Mouse (Mus musculus): ENCODE measurements around the gene Ndufb8.

Ndufb8 gene

DNA sequence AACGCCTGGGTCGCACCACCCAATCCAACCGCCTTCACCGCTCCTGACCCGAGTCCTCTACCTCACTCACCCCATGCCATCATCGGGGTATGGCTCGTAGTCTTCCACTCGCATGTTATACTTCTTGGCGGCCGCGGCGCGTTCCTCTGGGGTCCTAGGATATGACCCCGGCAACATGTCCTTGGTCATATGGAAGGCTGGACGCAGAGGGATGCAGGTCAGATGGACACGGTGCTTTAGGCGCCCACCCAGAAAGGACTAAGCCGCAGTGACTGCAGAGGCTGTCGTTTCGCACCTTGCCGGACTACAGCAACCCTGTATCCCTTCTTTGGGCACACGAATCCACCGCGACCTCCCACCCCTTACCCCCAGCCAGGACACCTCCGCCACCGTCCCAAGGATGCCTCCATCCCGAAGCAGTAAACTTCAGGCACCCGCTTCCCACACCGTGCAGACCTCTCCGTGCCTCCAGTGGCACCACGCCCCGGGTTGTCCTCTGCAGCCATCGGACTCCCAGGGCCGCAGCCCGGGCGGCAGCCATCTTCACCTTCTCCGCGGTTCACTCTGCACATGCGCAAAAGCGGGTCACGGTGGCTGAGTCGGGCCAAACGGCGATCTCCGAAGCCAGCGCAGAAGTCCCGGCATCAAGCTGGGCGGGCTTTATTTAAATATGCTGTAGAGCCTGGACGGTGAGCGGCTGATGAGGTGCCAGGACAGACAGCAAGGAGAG lies at the start of gene Ndufb8:
Ndufb8 (minus strand) TSS at position 580 of the 730 bp plus-strand sequence.
- DNase-seq (ENCODE audit: low spot score) = peak; percentile 96

GRCm38 (mm10) chr19:44594180-44594579 lies 38.9 kb upstream of the Ndufb8 start:
- no peak for DNase-seq (ENCODE audit: low spot score)

- DNase-seq (ENCODE audit: low spot score) = no peak
These were observed 36.4 kb upstream of the Ndufb8 start for GRCm38 (mm10) chr19:44591638-44592037.

DNA sequence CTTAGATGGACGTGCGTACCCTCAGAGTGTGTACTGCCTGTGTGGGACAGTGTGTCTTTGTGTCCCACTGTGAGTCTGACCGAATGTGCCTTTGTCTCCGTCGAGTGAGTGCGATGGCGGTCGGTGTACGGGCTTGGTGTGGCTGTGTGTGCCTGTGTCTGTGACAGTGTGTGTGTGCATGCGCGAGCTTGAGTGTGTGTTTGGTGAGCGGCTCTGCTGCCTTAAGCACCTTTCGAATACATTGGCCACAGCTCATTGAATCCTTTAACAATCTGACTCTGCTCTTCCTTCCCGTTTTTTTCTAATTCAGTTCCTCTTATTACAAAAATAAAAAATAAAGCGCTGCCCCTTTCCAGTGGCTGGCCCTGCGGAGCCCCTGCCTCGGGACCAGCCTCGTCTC lies 35.8 kb upstream of the Ndufb8 start:
- DNase-seq (ENCODE audit: low spot score) = no peak

GRCm38 (mm10) chr19:44589591-44590223 lies 34.5 kb upstream of the Ndufb8 start:
- DNase-seq (ENCODE audit: low spot score) = no peak

- DNase-seq (ENCODE audit: low spot score) = no peak
These were observed 32.8 kb upstream of the Ndufb8 start for GRCm38 (mm10) chr19:44588036-44588435.

DNA sequence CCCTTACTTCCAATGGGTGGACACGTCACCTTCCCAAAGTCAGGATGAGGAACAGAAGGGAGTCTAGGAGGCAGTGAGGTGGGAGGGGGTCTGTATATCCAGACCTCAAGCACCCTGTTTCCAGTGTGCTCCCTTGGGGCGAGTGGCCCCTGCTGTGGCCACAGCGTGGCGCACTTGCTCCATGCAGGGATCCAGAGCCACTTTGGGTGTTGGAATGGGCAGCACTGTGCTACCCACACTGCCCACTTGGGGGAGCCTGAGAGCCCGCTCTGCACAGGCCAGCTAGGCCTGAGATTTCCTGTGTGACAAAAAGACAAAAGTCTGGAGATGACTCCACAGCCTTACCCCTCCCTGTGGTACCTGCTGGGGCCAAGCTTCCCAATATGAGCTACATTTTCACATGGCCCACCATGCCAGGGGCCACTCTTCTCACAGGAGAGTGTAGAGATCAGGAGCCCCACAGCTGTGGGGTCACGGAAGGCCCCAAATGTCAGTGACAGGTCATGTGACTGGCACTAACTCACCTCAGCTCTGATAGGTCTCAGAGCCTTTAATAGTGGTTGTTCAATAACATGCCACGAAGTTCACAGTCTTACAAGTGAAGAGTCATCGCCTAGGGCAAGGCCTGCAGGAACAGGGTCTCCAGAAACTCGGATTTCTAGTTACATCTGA lies 27.5 kb upstream of the Ndufb8 start:
- peak; percentile 93 for DNase-seq (ENCODE audit: low spot score)

DNA sequence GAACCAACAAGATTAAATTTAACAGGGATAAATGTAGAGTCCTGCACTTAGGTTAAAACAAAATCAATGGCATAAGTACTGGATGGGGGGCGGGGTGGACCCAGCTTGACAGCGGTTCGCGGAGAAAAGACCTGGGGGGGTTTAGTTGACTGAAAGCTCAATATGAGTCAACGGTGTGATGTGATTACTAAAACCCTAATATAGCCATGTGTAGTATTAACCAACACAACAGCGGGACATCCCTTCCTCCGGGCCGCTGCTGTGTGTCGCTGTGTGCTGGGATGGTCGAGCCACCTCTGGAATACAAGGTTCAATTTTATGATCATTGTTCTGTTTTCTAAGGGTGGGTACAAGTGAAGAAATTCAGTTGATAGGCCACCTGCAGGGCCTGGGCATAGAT lies 26.9 kb upstream of the Ndufb8 start:
- DNase-seq (ENCODE audit: low spot score) = no peak

GRCm38 (mm10) chr19:44578038-44578437 lies 22.8 kb upstream of the Ndufb8 start:
- no peak for DNase-seq (ENCODE audit: low spot score)

DNA sequence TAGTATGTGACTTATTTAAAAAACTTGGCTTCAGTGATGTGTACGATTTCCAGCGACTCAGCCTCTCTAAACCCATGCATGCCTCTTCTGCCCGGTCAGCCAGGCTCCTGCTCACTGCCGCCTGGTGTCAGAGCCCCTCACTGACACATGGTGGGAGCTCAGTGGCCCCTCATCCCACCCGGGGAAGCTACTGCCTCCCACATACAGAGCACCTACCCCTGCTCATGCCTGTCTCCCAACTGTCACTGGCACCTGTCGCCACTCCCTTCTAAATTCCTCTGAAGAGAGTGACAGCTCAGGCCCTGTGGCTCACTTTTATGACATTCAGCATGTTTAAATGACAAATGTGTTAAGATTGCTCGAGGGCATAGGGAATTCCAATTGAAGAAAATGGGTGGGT lies 21.0 kb upstream of the Ndufb8 start:
- no peak for DNase-seq (ENCODE audit: low spot score)

DNA sequence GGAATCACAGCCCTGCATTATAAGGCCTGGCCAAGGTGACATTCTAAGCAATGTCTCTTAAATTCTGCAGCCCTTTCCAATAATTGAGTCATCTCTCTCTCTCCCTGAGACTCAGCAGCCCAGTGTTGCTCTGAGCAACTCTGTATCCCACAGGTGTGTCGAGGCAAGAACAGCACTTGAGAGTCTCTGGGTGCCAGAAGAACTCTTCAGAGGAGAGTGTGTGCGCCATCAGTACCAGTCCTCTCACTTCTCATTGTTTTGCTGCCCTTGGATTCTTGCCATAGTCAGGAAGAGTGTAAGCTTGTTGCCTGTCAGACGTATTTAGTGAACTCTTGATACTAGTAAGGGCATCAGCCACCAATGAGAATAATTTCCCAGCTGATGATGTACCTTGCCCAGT lies 12.5 kb upstream of the Ndufb8 start:
- no peak for DNase-seq (ENCODE audit: low spot score)

GRCm38 (mm10) chr19:44564006-44564405 lies 8.8 kb upstream of the Ndufb8 start:
- DNase-seq (ENCODE audit: low spot score) = no peak

- peak; percentile 94 for DNase-seq (ENCODE audit: low spot score)
These were observed 7.5 kb upstream of the Ndufb8 start, which contains the start of gene Hif1an for GRCm38 (mm10) chr19:44562652-44563206. TSS of gene Hif1an (plus strand) at chr19:44562850.

GRCm38 (mm10) chr19:44554490-44554860 lies 765 bp downstream of the Ndufb8 start:
- no peak for DNase-seq (ENCODE audit: low spot score)

DNA sequence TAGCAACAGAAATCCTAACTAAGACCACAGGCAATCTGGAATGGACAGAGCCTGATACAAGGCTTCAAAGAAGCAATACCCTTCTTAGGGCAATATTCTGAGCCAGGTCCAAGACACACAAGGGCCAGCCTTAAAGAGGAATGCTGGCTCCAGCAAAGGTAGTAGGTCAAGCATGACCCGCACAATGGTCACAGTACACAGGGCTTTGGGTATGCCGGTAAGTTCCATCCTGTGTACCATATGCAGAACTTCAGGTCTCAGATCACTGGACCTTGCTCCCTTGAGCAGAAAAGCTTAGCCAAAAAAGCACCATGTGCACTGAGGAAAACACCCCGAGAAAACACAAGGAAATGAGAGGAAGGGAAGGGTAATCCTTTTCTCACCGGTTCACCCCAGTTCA lies 2.0 kb downstream of the Ndufb8 start:
- DNase-seq (ENCODE audit: low spot score) = no peak

DNA sequence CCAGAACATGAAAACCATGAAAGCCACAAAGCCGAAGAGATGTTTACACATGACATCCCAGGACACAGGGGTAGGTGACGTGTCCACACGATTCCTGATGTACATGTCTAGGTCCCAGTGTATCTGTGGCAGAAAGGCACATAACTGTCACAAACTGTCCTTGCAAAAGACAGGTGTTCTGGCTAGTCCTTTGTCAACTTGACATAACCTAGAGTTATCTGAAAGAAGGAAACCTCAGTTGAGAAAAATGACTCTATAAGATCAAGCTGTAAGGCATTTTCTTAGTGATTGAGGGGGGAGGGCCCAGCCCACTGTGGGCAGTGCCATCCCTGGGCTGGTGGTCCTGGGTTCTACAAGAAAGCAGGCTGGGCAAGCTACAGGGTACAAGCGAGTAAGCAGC lies 2.5 kb downstream of the Ndufb8 start, which contains the start of gene Gm20538:
Gm20538 (minus strand) TSS at position 101 of the 400 bp plus-strand sequence.
- no peak for DNase-seq (ENCODE audit: low spot score)

DNA sequence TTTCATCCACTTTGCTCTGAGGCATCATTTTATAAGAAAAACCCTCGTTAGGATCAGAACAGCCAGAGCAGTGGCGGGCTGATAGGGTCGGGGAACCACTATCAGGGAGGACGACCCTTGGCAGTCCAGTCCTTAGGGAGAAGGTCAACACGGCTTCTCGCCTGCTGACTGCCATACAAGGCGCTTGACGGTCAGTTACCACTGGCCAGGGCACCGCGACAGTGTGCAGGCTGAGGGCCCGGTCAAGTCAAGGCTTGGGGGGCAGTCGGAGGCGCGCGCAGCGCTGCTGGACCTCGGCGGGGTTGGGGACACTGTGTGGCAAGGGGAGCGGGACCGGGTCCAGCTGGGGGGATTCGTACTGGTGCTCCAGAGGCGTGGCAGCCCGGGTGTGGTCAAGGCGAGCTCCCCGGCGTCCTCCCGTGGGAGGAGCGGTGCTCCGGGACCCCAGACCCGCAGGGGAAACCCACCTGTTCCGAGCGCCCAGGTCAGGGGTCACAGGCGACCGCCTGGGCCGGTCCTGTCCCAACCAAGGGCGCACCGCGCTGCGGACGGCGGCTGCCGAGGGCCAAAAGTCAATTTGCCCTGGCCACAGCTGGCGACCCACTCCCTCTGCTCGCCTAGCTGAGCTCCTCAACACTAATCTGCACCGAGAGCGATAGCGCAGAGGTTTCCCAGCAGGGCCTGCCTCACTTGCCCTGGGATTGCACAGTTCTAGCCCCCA lies 9.8 kb downstream of the Ndufb8 start, which contains the start of gene Sec31b:
Sec31b (minus strand) TSS at position 544 of the 721 bp plus-strand sequence.
- DNase-seq (ENCODE audit: low spot score) = peak; percentile 17

DNA sequence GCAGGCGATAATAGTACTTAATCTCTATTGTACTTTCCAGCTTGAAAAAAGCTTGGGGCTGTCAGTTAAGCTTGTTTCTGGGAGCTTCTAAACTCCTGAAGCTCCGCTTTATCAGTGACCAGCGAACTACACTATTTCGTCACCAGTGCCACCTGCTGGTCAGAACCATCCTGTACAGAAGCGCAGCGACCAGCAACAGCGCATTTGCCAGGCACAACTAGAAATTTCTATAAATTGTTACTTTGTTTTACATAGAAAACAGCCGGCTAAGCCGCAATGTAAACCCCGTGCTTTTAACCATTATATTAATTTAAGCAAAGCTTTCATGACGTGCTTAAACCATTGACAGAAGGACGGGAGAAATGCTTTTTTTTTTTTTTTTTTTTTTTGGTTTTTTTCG lies 10.5 kb downstream of the Ndufb8 start:
- DNase-seq (ENCODE audit: low spot score) = peak; percentile 53

- DNase-seq (ENCODE audit: low spot score) = no peak
These were observed 10.9 kb downstream of the Ndufb8 start for GRCm38 (mm10) chr19:44544372-44544771.

DNA sequence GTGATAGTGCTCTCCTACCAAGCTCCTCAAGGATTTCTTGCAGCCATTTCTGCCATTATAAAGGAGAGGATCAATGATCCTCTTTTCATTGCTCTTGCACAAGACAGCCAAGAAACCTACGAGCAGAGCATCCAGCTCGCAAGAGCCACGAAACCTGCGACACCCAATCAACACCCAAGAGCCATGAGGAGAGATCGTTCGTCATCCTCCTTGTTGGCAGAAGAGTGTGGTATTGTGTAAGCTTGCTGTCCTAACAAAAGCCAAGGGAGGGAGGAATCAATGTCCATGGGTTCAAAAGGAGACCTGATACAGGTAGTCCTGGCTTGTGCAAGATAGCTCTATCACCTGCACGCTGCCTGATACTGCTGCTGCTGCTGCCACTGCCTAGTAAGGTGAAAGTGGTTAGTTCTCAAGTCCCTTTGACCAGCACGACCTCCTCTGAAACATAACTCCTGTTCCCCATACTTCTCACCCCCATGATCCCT lies 12.5 kb downstream of the Ndufb8 start:
- no peak for DNase-seq (ENCODE audit: low spot score)

DNA sequence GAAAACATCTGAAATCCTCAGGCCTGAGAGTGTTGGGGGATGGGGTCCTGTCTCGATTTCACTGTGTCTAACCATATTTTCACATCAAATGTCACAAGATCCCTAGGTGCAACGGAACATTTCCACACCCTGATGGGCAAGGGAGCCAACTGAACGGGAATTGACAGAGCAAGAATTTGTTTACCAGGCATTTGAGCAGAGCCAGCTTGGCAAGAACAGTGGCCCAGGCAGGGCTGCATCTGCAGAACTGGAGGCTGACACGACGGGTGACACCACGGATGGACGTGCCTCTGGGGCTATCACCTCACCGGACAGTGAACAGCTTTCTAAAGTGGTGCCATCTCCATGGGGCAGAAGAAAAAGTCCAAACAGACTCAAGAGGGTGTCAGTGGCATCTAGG lies 17.8 kb downstream of the Ndufb8 start:
- DNase-seq (ENCODE audit: low spot score) = no peak

GRCm38 (mm10) chr19:44535376-44535775 lies 19.9 kb downstream of the Ndufb8 start:
- peak; percentile 25 for DNase-seq (ENCODE audit: low spot score)
